Mouse (Mus musculus) hindbrain, postnatal 0 days (tissue): ENCODE data around the gene Chst8. TPM values are rescaled to one million over a fixed set of nuclear protein-coding genes. Genes with fewer than 3 reads are reported as not detected.

Experiments
- ATAC-seq: fragments of 200-750 bp; cut with Nextera tagmentation; 2 replicates; pipeline ENCODE4 v1.8.0; 2017; ENCODE audit warnings: mild to moderate bottlenecking, moderate TSS enrichment, moderate library complexity
- DNase-seq: peaks from one replicate; pipeline ENCODE4 v3.0.0-alpha.2; 2015; ENCODE audit warnings: low spot score
- H3K27ac ChIP-seq: fragments of 300-500 bp; sonication (generic); 2 replicates; pipeline ENCODE4 v1.5.1; 2014; ENCODE audit warnings: mild to moderate bottlenecking
- H3K27me3 ChIP-seq: fragments of 300-500 bp; sonication (generic); 2 replicates; pipeline ENCODE4 v1.6.1; 2014; ENCODE audit warnings: low read length, mixed read lengths; ENCODE audit not compliant: insufficient read depth
- H3K36me3 ChIP-seq: fragments of 300-500 bp; sonication (generic); 2 replicates; pipeline ENCODE4 v1.6.1; 2014; ENCODE audit warnings: low read length, mixed read lengths; ENCODE audit not compliant: insufficient read depth
- H3K4me1 ChIP-seq: fragments of 300-500 bp; sonication (generic); 2 replicates; pipeline ENCODE4 v1.6.1; 2014; ENCODE audit warnings: antibody characterized with exemption, low read length, mixed read lengths; ENCODE audit not compliant: insufficient read depth
- H3K4me2 ChIP-seq: fragments of 300-500 bp; sonication (generic); 2 replicates; pipeline ENCODE4 v1.6.1; 2014; ENCODE audit warnings: low read depth, mild to moderate bottlenecking, low read length, moderate library complexity, mixed read lengths
- H3K4me3 ChIP-seq: fragments of 300-500 bp; sonication (generic); 2 replicates; pipeline ENCODE4 v1.5.1; 2014; ENCODE audit warnings: low read length
- H3K9ac ChIP-seq: fragments of 300-500 bp; sonication (generic); replicated peaks from 2 replicates; pipeline ENCODE4 v1.6.1; 2014; ENCODE audit warnings: mild to moderate bottlenecking, low read length, moderate library complexity, mixed read lengths
- H3K9me3 ChIP-seq: fragments of 300-500 bp; sonication (generic); 2 replicates; pipeline ENCODE4 v1.6.1; 2016; ENCODE audit warnings: low read length, mixed read lengths
- CTCF ChIP-seq: IDR thresholded peaks from 2 replicates; pipeline ENCODE4 v1.5.1; 2016; ENCODE audit warnings: antibody characterized with exemption, control low read depth, low read depth
- WGBS: fragments of 180-500 bp; shearing (Covaris S2); extraction: QIAGEN DNeasy Blood & Tissue Kit; methylation state at CpG from one replicate; pipeline ENCODE4 v1.1.7; 2014; 5-methylcytosine and 5-hydroxymethylcytosine counted together
- polyA plus RNA-seq: library from polyadenylated mRNA; unstranded; fragments of >200 nt; fragmentation: Nextera tagmentation; extraction: Ambion mirVana; gene quantifications from 2 replicates; pipeline ENCODE4 v1.2.1, GENCODE M21; 2015
- total RNA-seq: library from RNA; depleted of rRNA; stranded (reverse); fragments of >200 nt; gene quantifications from 2 replicates; pipeline ENCODE4 v1.2.3, GENCODE M21; 2014

Gene Chst8
- total and polyA plus RNA-seq, 2 experiments from 2014 or later, result 10.0 to 27.8 TPM

GRCm38 (mm10) chr7:34680771-34681421 is 131.6 kb downstream of the Chst8 start:
- peaks cover 1% of the 10 kb centered on the region for H3K27me3 ChIP-seq
- WGBS, result 26% methylated on average over 15 of the region's 15 CpGs
- no peaks in the 10 kb centered on the region for H3K36me3 ChIP-seq
- TF ChIP-seq CTCF, result peak; percentile 62
- no peak overlapping the region; the same call in 1 of the 2 replicates for H3K4me2 ChIP-seq
- DNase-seq, result peak; percentile 75
- no peaks in the 10 kb centered on the region for H3K9me3 ChIP-seq
- H3K4me1 ChIP-seq, result peaks cover 4% of the 10 kb centered on the region; the same call in 1 of the 2 replicates
- peak; percentile 78 for ATAC-seq
- no peak overlapping the region for H3K4me3 ChIP-seq
- no peak overlapping the region for H3K9ac ChIP-seq
- H3K27ac ChIP-seq, result peak overlapping the region; percentile 17; the same call in 1 of the 2 replicates

- 66% methylated on average over 2 of the region's 2 CpGs for WGBS
- peaks cover 12% of the 10 kb centered on the region for H3K27me3 ChIP-seq
- H3K4me2 ChIP-seq, result no peak overlapping the region
- peaks cover 4% of the 10 kb centered on the region; the same call in 1 of the 2 replicates for H3K4me1 ChIP-seq
- TF ChIP-seq CTCF, result no peak
- DNase-seq, result no peak
- H3K4me3 ChIP-seq, result no peak overlapping the region
- no peak overlapping the region for H3K27ac ChIP-seq
- H3K9ac ChIP-seq, result no peak overlapping the region
- H3K9me3 ChIP-seq, result no peaks in the 10 kb centered on the region
- no peaks in the 10 kb centered on the region for H3K36me3 ChIP-seq
- no peak for ATAC-seq
Observed at GRCm38 (mm10) chr7:34679886-34680285, 132.6 kb downstream of the Chst8 start.

- peak overlapping the region; percentile 60 for H3K4me2 ChIP-seq
- H3K9me3 ChIP-seq, result no peaks in the 10 kb centered on the region
- WGBS, result 7% methylated on average over 33 of the region's 33 CpGs
- TF ChIP-seq CTCF, result peak; percentile 94
- no peak overlapping the region for H3K27ac ChIP-seq
- H3K9ac ChIP-seq, result peak overlapping the region; percentile 31; the same call in 1 of the 2 replicates
- H3K4me1 ChIP-seq, result peaks cover 4% of the 10 kb centered on the region; the same call in 1 of the 2 replicates
- DNase-seq (peak; percentile 90), ATAC-seq (peak; percentile 39; the same call in 1 of the 2 replicates)
- H3K4me3 ChIP-seq, result peak overlapping the region; percentile 34
- peaks cover 24% of the 10 kb centered on the region for H3K27me3 ChIP-seq
- no peaks in the 10 kb centered on the region for H3K36me3 ChIP-seq
Observed at GRCm38 (mm10) chr7:34675831-34676514, 136.5 kb downstream of the Chst8 start.

- Histone ChIP-seq H3K27me3 (peaks cover 24% of the 10 kb centered on the region), H3K4me1 (no peaks in the 10 kb centered on the region), H3K27ac (no peak overlapping the region), H3K4me3 (peak overlapping the region; percentile 34), H3K9ac (peak overlapping the region; percentile 31; the same call in 1 of the 2 replicates), H3K9me3 (no peaks in the 10 kb centered on the region), H3K4me2 (peak overlapping the region; percentile 60), H3K36me3 (no peaks in the 10 kb centered on the region)
- 17% methylated on average over 42 of the region's 42 CpGs for WGBS
- DNase-seq (no peak), ATAC-seq (no peak)
- TF ChIP-seq CTCF, result no peak
Observed at GRCm38 (mm10) chr7:34675120-34675790, 137.3 kb downstream of the Chst8 start.

GRCm38 (mm10) chr7:34672916-34673315 is 139.6 kb downstream of the Chst8 start:
- Histone ChIP-seq H3K36me3 (no peaks in the 10 kb centered on the region), H3K4me2 (no peak overlapping the region), H3K4me3 (no peak overlapping the region), H3K9me3 (no peaks in the 10 kb centered on the region), H3K27ac (no peak overlapping the region), H3K9ac (no peak overlapping the region), H3K27me3 (peaks cover 24% of the 10 kb centered on the region), H3K4me1 (no peaks in the 10 kb centered on the region)
- no peak for TF ChIP-seq CTCF
- DNase-seq, result no peak
- no peak for ATAC-seq
- WGBS, result 73% methylated on average over 4 of the region's 4 CpGs

GRCm38 (mm10) chr7:34671911-34672310 is 140.6 kb downstream of the Chst8 start:
- Histone ChIP-seq H3K9ac (no peak overlapping the region), H3K9me3 (no peaks in the 10 kb centered on the region), H3K36me3 (no peaks in the 10 kb centered on the region), H3K4me3 (no peak overlapping the region), H3K27me3 (peaks cover 24% of the 10 kb centered on the region), H3K4me1 (no peaks in the 10 kb centered on the region), H3K27ac (no peak overlapping the region), H3K4me2 (no peak overlapping the region)
- peak; percentile 71 for ATAC-seq
- peak; percentile 95 for DNase-seq
- WGBS, result 1% methylated on average over 6 of the region's 6 CpGs
- peak; percentile 100 for TF ChIP-seq CTCF
